Mouse (Mus musculus): ENCODE data around the gene Shc2. TPM values are rescaled to one million over a fixed set of nuclear protein-coding genes. Genes with fewer than 3 reads are reported as not detected.
A peak's percentile ranks its signal among the peaks of the same experiment; 100 is the strongest.

Gene Shc2
- total RNA-seq, 2 experiments from 2014 or later: 3.2 to 7.5 TPM

GRCm38 (mm10) chr10:79680606-79681495 lies 43.1 kb upstream of the Shc2 start:
- H3K27ac ChIP-seq: peak overlapping the region; percentile 94
- peak overlapping the region; percentile 98 for H3K4me3 ChIP-seq
- intact Hi-C loops (cut with DNase I): no loop called here
- no peak for TF ChIP-seq CTCF (IDR thresholded peaks at IDR 0.05)
- DNase-seq: no peak

DNA sequence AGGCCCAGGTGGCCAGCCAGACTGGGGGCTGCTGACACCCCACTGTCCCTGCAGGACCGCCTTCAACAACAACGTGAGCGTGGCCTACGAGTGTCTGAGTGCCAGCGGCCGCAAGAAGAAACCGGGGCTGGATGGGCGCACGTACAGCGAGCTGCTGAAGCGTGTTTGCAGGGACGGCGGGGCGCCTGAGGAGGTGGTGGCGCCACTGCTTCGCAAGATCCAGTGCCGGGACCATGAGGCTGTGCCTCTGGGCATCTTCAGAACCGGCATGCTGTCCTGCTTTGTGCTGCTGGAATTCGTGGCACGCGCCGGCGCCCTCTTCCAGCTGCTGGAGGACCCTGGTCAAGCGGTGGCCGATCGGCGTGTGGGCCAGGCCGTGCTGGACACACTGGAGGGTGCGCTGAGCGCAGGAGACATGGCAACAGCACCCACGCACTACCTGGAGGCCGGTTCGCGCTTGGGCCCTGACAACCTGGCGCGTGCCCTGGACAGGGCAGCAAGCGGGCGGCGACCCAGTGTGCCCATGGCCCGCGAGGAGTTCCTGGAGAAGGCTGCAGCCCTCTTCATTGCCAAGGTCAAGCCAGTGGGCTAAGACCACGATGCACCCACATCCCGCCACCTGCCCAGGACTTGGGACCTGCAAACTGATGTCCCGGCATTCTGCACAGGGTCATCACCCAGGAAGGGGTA lies 37.8 kb upstream of the Shc2 start:
- intact Hi-C loops (cut with DNase I): no loop called here
- Histone ChIP-seq H3K4me3 (no peak overlapping the region), H3K27ac (no peak overlapping the region)
- TF ChIP-seq CTCF (IDR thresholded peaks at IDR 0.05): no peak
- no peak for DNase-seq

DNA sequence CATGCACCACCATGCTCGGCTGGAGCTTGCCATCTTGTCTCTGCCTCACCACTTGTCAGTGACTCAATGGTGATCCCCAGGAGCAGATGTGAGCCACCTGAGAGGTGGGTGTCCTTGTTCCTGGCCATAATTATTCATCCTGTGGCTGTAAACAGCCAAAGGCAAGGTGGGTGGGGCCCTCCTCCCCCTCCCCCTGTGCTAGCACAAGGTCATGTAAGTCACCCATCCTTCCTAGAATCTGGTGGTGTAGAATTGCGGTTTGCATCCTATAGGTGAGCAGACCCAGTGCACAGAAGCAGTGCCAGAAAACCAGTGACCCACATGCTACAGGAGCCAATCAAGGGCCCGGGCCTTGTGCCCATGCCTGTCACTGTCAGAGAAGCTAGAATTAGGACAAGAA lies 35.3 kb upstream of the Shc2 start:
- Histone ChIP-seq H3K27ac (no peak overlapping the region), H3K4me3 (no peak overlapping the region)
- TF ChIP-seq CTCF (IDR thresholded peaks at IDR 0.05): no peak
- intact Hi-C loops (cut with DNase I): no loop called here
- DNase-seq: no peak

- H3K4me3 ChIP-seq: no peak overlapping the region
- no peak for TF ChIP-seq CTCF (IDR thresholded peaks at IDR 0.05)
- no peak for DNase-seq
These were observed 34.4 kb upstream of the Shc2 start for GRCm38 (mm10) chr10:79672088-79672455.

DNA sequence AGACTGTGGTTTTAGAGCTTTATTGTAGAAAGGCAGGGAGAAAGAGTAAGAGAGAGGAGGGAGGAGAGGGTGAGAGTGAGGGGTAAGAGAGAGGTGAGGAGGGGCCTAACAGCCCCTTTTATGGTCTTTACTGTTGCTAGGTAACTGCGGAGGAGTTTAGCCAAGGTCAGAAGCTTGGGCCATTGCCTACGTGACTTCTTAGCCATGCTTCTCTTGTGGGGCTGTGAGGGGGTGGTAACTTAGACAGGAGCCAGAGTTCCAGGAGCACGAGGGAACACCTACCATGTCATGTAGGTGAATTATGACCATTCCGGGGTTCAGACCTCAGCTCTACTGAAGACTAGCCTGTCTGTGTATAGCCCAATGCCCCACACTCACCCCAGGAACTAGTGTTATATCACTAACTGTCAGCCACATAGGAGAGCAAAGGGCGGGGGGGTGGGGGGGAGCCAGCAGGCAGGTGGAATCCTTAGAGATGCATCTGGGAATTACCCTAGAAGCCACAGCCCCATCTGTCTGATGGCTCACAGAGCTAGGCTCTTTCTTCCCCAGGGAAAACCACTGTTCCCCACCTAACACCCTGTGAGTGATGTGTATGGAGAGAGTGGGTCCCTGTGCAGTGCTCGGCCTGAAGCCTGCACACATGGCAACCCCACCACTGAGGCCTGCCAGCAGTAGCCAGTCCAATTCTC lies 33.8 kb upstream of the Shc2 start:
- intact Hi-C loops (cut with DNase I): no loop called here
- Histone ChIP-seq H3K27ac (no peak overlapping the region), H3K4me3 (no peak overlapping the region)
- DNase-seq: no peak
- no peak for TF ChIP-seq CTCF (IDR thresholded peaks at IDR 0.05)

More at GRCm38 (mm10) chr10:79672088-79672455, 34.4 kb upstream of the Shc2 start:
- H3K27ac ChIP-seq: no peak overlapping the region
- intact Hi-C loops (cut with DNase I): no loop called here

- intact Hi-C loops (cut with DNase I): no loop called here
- peak overlapping the region; percentile 86 for H3K4me3 ChIP-seq
- H3K27ac ChIP-seq: peak overlapping the region; percentile 93
- DNase-seq: no peak
- no peak for TF ChIP-seq CTCF (IDR thresholded peaks at IDR 0.05)
These were observed 32.6 kb upstream of the Shc2 start for GRCm38 (mm10) chr10:79670071-79670888.

GRCm38 (mm10) chr10:79669576-79670057 lies 31.9 kb upstream of the Shc2 start:
- intact Hi-C loops (cut with DNase I): loop anchor here (2.0 kb wide), 1 partner anchor 75 kb away; no protein-coding TSS in a partner anchor
- Histone ChIP-seq H3K4me3 (peak overlapping the region; percentile 86), H3K27ac (peak overlapping the region; percentile 93)
- TF ChIP-seq CTCF (IDR thresholded peaks at IDR 0.05): no peak
- peak; percentile 83 for DNase-seq

GRCm38 (mm10) chr10:79668771-79669575 lies 31.3 kb upstream of the Shc2 start, which contains the start of gene Tpgs1:
Tpgs1 (plus strand) TSS chr10:79669369.
- peak; percentile 96 for TF ChIP-seq CTCF (IDR thresholded peaks at IDR 0.05)
- DNase-seq: peak; percentile 92
- intact Hi-C loops (cut with DNase I): loop anchor here (2.0 kb wide), 1 partner anchor 74 kb away; no protein-coding TSS in a partner anchor
- peak within 1 kb of the TSS; percentile 86 for H3K4me3 ChIP-seq
- peak within 1 kb of the TSS; percentile 93 for H3K27ac ChIP-seq

DNA sequence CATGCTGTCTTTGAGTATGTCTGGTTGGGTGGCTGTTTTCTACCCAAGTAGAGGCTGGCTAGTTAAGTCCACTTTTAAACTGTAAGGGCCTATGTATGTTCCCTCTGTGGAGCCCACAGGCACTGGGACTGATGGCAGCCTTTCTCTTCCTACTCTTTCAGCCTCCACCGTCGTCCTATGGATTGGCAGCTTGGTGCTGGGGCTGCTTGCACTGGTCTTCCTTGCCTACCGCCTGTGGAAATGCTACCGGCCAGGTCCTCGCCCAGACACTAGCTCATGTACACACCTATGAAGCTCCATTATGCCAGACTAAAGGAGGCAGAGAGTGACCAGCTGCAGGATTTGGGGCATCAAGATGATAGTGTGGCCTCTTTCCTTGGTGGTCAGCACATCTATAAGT lies 30.4 kb upstream of the Shc2 start:
- intact Hi-C loops (cut with DNase I): loop anchor here (2.0 kb wide), 1 partner anchor 73 kb away; no protein-coding TSS in a partner anchor
- no peak for DNase-seq
- Histone ChIP-seq H3K4me3 (no peak overlapping the region), H3K27ac (no peak overlapping the region)
- TF ChIP-seq CTCF (IDR thresholded peaks at IDR 0.05): no peak

DNA sequence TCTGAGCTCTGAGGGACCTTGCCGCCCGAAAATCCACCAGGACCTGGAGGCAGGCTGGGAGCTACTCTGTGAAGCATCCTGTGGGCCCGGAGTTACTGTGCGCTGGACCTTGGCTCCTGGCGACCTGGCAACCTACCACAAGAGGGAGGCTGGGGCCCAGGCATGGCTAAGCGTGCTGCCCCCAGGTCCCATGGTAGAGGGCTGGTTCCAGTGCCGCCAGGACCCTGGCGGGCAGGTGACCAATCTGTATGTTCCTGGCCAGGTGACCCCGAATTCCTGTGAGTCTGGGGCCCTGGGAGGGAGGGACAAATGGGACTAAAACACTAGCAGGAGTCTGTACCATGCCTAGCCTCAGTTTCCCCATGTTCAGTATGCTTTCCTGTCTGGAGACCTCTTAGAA lies 28.8 kb upstream of the Shc2 start:
- no peak overlapping the region for H3K4me3 ChIP-seq
- no peak for TF ChIP-seq CTCF (IDR thresholded peaks at IDR 0.05)
- H3K27ac ChIP-seq: no peak overlapping the region
- no peak for DNase-seq
- intact Hi-C loops (cut with DNase I): no loop called here

- H3K4me3 ChIP-seq: no peak overlapping the region
- DNase-seq: no peak
- H3K27ac ChIP-seq: no peak overlapping the region
- intact Hi-C loops (cut with DNase I): no loop called here
- TF ChIP-seq CTCF (IDR thresholded peaks at IDR 0.05): no peak
These were observed 27.3 kb upstream of the Shc2 start for GRCm38 (mm10) chr10:79665051-79665450.

Data from gastrocnemius, adult 2 months (tissue).